Mouse (Mus musculus) cortical plate, adult 2 months (tissue): ENCODE data around the gene Mblac2. TPM values are rescaled to one million over a fixed set of nuclear protein-coding genes. Genes with fewer than 3 reads are reported as not detected.

ENCODE experiments used
- H3K27ac ChIP-seq: fragments of 200-500 bp; 2 replicates; pipeline ENCODE4 v1.5.1; 2012; ENCODE audit warnings: low read length, control low read depth, inconsistent platforms; ENCODE audit not compliant: insufficient read depth
- H3K4me1 ChIP-seq: fragments of 200-500 bp; 2 replicates; pipeline ENCODE4 v1.6.1; 2011; ENCODE audit warnings: low read length; ENCODE audit not compliant: control insufficient read depth, insufficient read depth
- H3K4me3 ChIP-seq: fragments of 200-500 bp; 2 replicates; pipeline ENCODE4 v1.5.1; 2011; ENCODE audit warnings: mild to moderate bottlenecking, low read length, control low read depth; ENCODE audit not compliant: insufficient read depth
- CTCF ChIP-seq: fragments of 200-500 bp; IDR thresholded peaks from 2 replicates; pipeline ENCODE4 v1.5.1; 2011; ENCODE audit warnings: mild to moderate bottlenecking, control low read depth, low read length; ENCODE audit not compliant: insufficient read depth; ENCODE audit errors: extremely low read depth
- POLR2A ChIP-seq: fragments of 200-500 bp; IDR thresholded peaks from 2 replicates; pipeline ENCODE4 v1.6.1; 2011; ENCODE audit warnings: mild to moderate bottlenecking, low read length, control low read depth; ENCODE audit not compliant: insufficient read depth; ENCODE audit errors: extremely low read depth
- polyA plus RNA-seq: library from polyadenylated mRNA; depleted of rRNA; stranded (reverse); fragments of >200 nt; gene quantifications from 2 replicates; pipeline ENCODE4 v1.2.3, GENCODE M21; 2012

The Mblac2 gene
- polyA plus RNA-seq, 1 experiment = 22.3 TPM

DNA sequence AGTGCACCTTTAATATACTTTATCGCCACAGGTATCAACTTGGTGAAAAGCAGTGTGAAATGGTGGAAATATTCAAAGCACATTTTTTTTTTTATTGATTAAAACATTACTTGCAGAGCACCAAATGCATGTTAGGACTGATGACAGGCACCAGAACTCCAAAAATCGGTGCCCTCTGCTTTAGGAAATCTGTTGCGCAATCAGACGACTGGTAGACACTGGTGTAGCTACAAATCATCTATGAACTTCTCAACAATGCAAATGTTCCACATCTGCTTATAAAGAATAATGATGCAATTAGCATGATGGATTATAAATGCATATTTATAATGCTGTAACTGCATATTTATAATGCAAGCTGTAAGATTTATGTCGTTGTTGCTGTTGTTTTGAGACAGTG is 53.0 kb downstream of the Mblac2 start:
- Histone ChIP-seq H3K4me1 (no peaks in the 10 kb centered on the region; the same call in 1 of the 2 replicates), H3K4me3 (no peak overlapping the region), H3K27ac (no peak overlapping the region)
- TF ChIP-seq POLR2A = no peak

- no peak overlapping the region for H3K27ac ChIP-seq
- TF ChIP-seq POLR2A = no peak
- TF ChIP-seq CTCF = peak; percentile 87
Measured at GRCm38 (mm10) chr13:81767038-81767659, 56.0 kb downstream of the Mblac2 start.

DNA sequence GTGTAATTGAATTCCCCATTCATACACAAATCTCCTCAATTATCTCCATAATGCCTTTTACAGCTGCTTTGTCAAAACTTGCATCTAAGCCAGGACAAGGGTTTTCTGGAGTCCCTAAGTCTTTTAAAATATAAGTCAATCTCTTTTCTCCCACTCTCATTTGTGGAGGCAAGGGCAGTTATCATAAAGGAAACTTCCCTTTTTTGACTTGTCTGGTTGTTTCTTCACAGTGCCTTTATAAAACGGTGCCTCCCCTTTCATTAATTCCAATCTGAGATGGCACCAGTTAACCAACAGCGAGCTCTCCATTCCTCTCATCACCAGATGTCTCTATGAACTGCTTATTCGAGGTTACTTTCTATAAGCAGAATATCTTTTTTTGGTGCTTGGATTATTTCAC is 65.1 kb downstream of the Mblac2 start:
- TF ChIP-seq CTCF (no peak), POLR2A (no peak)
- H3K27ac ChIP-seq = no peak overlapping the region

More at GRCm38 (mm10) chr13:81767038-81767659, 56.0 kb downstream of the Mblac2 start:
- Histone ChIP-seq H3K4me1 (no peaks in the 10 kb centered on the region), H3K4me3 (no peak overlapping the region)

GRCm38 (mm10) chr13:81782475-81782874 is 71.3 kb downstream of the Mblac2 start:
- TF ChIP-seq POLR2A = no peak
- no peak for TF ChIP-seq CTCF
- H3K4me3 ChIP-seq = peak overlapping the region; percentile 60
- H3K27ac ChIP-seq = peak overlapping the region; percentile 78
- peaks cover 4% of the 10 kb centered on the region for H3K4me1 ChIP-seq

More for the DNA sequence above, 65.1 kb downstream of the Mblac2 start:
- Histone ChIP-seq H3K4me3 (no peak overlapping the region), H3K4me1 (no peaks in the 10 kb centered on the region)

GRCm38 (mm10) chr13:81782971-81783404 is 71.8 kb downstream of the Mblac2 start, which contains the start of gene Cetn3:
TSS of gene Cetn3 (plus strand) at chr13:81783077.
- Histone ChIP-seq H3K4me3 (peak within 1 kb of the TSS; percentile 60), H3K4me1 (peaks cover 4% of the 10 kb centered on the region), H3K27ac (peak within 1 kb of the TSS; percentile 92)
- TF ChIP-seq CTCF (no peak), POLR2A (peak; percentile 47; the same call in 1 of the 2 replicates)

DNA sequence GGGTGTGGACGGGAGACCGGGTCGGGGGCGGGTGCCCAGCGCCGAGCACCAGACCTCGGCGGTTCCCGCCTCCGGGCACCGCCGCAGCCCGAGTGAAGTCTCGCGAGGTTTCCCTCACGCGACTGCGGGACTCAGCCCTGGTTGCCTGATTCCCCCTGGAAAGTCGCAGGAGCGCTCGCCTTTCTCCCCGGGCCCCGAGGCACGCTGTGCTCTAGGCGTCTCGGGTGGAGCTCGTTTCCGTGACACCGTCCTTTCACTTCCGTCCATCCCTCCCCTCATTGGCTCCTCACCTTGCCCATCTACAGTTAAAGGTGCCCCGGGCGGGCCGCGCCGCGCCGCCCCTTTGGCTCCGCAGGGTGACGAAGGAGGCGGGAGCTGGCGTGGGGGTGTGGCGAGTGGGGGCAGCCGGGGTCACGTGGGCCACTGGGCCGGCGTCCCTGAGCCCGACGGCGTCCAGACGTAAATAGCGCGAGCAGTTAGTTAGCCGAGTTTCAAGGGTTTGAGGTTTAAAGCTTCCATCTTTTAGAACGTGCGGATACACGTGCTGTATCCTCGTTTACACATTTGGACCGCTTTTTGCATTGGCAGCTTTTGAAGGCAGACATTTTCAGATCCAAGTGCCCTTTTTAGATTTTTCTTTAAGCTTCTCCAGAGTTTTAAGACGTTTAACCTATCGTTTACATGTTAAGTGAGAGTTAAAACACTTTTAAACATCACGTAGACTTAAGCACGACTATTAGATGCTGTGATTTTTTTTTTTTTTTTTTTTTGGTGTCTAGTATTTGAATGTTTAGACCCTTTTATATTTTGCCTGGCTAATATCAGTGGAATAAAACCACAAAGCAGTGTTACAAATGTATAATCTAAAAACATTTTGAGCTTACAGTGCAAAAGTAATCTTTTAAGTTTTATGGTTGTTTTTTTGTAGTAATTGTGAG is 72.5 kb downstream of the Mblac2 start:
- Histone ChIP-seq H3K4me1 (peaks cover 4% of the 10 kb centered on the region), H3K27ac (peak overlapping the region; percentile 92), H3K4me3 (peak overlapping the region; percentile 60)
- TF ChIP-seq CTCF = no peak
- TF ChIP-seq POLR2A = peak; percentile 60; the same call in 1 of the 2 replicates

DNA sequence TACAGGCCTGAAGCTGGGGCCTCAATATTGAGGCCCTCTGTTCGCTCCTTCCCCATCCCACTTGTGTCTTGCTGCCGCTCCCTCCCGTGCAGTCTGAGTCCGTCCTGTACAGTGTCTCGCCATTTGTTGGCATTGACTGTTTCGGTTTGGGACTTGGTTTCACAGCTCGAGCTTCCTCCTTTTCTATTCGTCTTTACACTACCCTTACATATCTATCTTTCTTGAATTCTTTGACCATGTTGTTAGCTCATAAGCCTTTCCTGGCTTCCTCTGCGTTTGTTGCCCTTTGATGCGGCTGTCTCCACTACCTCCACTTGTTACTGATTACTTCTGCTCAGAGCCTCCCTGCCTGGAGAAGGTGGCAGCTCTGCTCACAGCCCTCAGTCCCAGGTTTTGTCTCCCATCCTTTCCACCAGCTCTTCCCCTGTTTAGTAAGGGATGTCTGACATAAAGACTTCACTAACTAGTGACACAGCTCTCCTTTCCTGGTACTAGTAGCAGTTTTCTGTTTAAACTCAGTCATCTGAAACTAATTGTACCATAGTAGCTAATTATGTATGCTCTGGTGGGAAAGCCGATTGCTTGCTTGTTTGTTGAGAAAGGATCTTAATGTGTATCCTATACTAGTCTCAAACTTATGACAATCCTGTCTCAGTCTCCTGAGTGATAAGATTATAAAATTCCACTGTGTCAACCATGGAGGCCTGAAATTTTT is 74.8 kb downstream of the Mblac2 start:
- Histone ChIP-seq H3K4me1 (peaks cover 4% of the 10 kb centered on the region), H3K4me3 (peak overlapping the region; percentile 26), H3K27ac (peak overlapping the region; percentile 19; the same call in 1 of the 2 replicates)
- TF ChIP-seq POLR2A (no peak), CTCF (no peak)

- Histone ChIP-seq H3K4me3 (no peak overlapping the region), H3K27ac (no peak overlapping the region), H3K4me1 (peaks cover 2% of the 10 kb centered on the region)
- TF ChIP-seq POLR2A (no peak), CTCF (no peak)
Measured at GRCm38 (mm10) chr13:81790160-81790559, 79.0 kb downstream of the Mblac2 start.

GRCm38 (mm10) chr13:81791861-81792260 is 80.7 kb downstream of the Mblac2 start:
- TF ChIP-seq CTCF = no peak
- TF ChIP-seq POLR2A = no peak
- Histone ChIP-seq H3K27ac (no peak overlapping the region), H3K4me3 (no peak overlapping the region), H3K4me1 (no peaks in the 10 kb centered on the region; the same call in 1 of the 2 replicates)
